Comparison of ENCODE assay signal across 27 mouse cellular contexts in genomic region chr7:143333040-143333439, GRCm38 (mm10).
DNase-seq lines count a peak whose midpoint lies in the region; ATAC-seq and TF ChIP-seq lines count a peak whose summit lies in the region.
"Had no signal": no experiment of that assay in that cellular context is flagged by ENCODE, and none has a peak within 500 bp of the region (broad histone marks: within the 10 kb centered on the region; RNA-seq: fewer than 3 reads in every experiment).

No protein-coding gene starts in this region.

- H3K4me3 ChIP-seq in intestine, embryonic 14.5 days (ENCODE audit: low read depth, low read length): no peak overlapping the region
- H3K4me3 ChIP-seq in intestine, postnatal 0 days (ENCODE audit: low read depth, low read length): no peak overlapping the region
- no peak overlapping the region for H3K4me3 ChIP-seq in lung, postnatal 0 days (ENCODE audit: low read depth, low read length)
- H3K4me3 ChIP-seq in embryonic facial prominence, embryonic 13.5 days: no peak overlapping the region
- no peak overlapping the region for H3K4me3 ChIP-seq in stomach, postnatal 0 days (ENCODE audit: low read depth, low read length)
- H3K4me3 ChIP-seq: forebrain, embryonic 13.5 days; gastrocnemius, adult 2 months; hindbrain, embryonic 13.5 days; limb, embryonic 12.5 days; liver, embryonic 12.5 days; midbrain, embryonic 15.5 days; myocyte; neural tube, embryonic 13.5 days had no signal

- 33% methylated on average over 8 of the region's 8 CpGs for WGBS in intestine, embryonic 14.5 days
- WGBS in intestine, postnatal 0 days: 41% methylated on average over 8 of the region's 8 CpGs
- 20% methylated on average over 8 of the region's 8 CpGs for WGBS in lung, postnatal 0 days
- WGBS in embryonic facial prominence, embryonic 13.5 days: 63% methylated on average over 8 of the region's 8 CpGs
- WGBS in stomach, postnatal 0 days: 32% methylated on average over 8 of the region's 8 CpGs

- H3K4me2 ChIP-seq in intestine, embryonic 14.5 days (ENCODE audit: low read length): no peak overlapping the region
- no peak overlapping the region for H3K4me2 ChIP-seq in intestine, postnatal 0 days (replicated peaks; ENCODE audit: low read depth)
- H3K4me2 ChIP-seq in lung, postnatal 0 days (replicated peaks; ENCODE audit: low read depth, low read length): no peak overlapping the region
- H3K4me2 ChIP-seq in embryonic facial prominence, embryonic 13.5 days: no peak overlapping the region
- no peak overlapping the region for H3K4me2 ChIP-seq in stomach, postnatal 0 days (replicated peaks; ENCODE audit: low read depth)
- H3K4me2 ChIP-seq: forebrain, embryonic 13.5 days; heart, embryonic 11.5 days; hindbrain, embryonic 13.5 days; limb, embryonic 12.5 days; liver, embryonic 12.5 days; midbrain, embryonic 15.5 days; neural tube, embryonic 13.5 days had no signal

- no peak overlapping the region for H3K9ac ChIP-seq in intestine, embryonic 14.5 days (ENCODE audit: low read length)
- H3K9ac ChIP-seq in intestine, postnatal 0 days (ENCODE audit: low read depth, low read length): no peak overlapping the region
- no peak overlapping the region for H3K9ac ChIP-seq in lung, postnatal 0 days (replicated peaks; ENCODE audit: low read depth)
- H3K9ac ChIP-seq in embryonic facial prominence, embryonic 13.5 days: no peak overlapping the region
- no peak overlapping the region for H3K9ac ChIP-seq in stomach, postnatal 0 days (ENCODE audit: low read length)
- H3K9ac ChIP-seq: forebrain, embryonic 13.5 days; hindbrain, embryonic 13.5 days; limb, embryonic 12.5 days; liver, embryonic 12.5 days; midbrain, embryonic 15.5 days; neural tube, embryonic 13.5 days had no signal

- no peaks in the 10 kb centered on the region; the same call in 1 of the 2 replicates for H3K9me3 ChIP-seq in intestine, embryonic 14.5 days (ENCODE audit: control insufficient read depth, low read length)
- no peaks in the 10 kb centered on the region for H3K9me3 ChIP-seq in intestine, postnatal 0 days (ENCODE audit: control insufficient read depth)
- no peaks in the 10 kb centered on the region for H3K9me3 ChIP-seq in lung, postnatal 0 days (ENCODE audit: low read length)
- H3K9me3 ChIP-seq in embryonic facial prominence, embryonic 13.5 days: no peaks in the 10 kb centered on the region
- no peaks in the 10 kb centered on the region for H3K9me3 ChIP-seq in stomach, postnatal 0 days (ENCODE audit: control insufficient read depth, low read length)
- H3K9me3 ChIP-seq: liver, embryonic 12.5 days; midbrain, embryonic 15.5 days had no signal

- H3K27me3 ChIP-seq in intestine, embryonic 14.5 days (replicated peaks; ENCODE audit: control insufficient read depth, insufficient read depth, low read length): no peaks in the 10 kb centered on the region
- H3K27me3 ChIP-seq in intestine, postnatal 0 days (replicated peaks; ENCODE audit: control insufficient read depth, insufficient read depth, low read length): no peaks in the 10 kb centered on the region
- H3K27me3 ChIP-seq in lung, postnatal 0 days (replicated peaks; ENCODE audit: insufficient read depth, low read length): no peaks in the 10 kb centered on the region
- H3K27me3 ChIP-seq in embryonic facial prominence, embryonic 13.5 days: no peaks in the 10 kb centered on the region
- H3K27me3 ChIP-seq in stomach, postnatal 0 days (ENCODE audit: control insufficient read depth, insufficient read depth, low read length): no peaks in the 10 kb centered on the region
- H3K27me3 ChIP-seq: midbrain, embryonic 15.5 days; neural tube, embryonic 13.5 days had no signal

- ATAC-seq in intestine, embryonic 14.5 days (replicated peaks; ENCODE audit: low FRiP score, low TSS enrichment, low read depth): no peak
- no peak for ATAC-seq in intestine, postnatal 0 days
- ATAC-seq in lung, postnatal 0 days: peak; percentile 53; the same call in 1 of the 2 replicates
- no peak for ATAC-seq in embryonic facial prominence, embryonic 13.5 days (ENCODE audit: insufficient number of reproducible peaks, insufficient read depth, low FRiP score, low TSS enrichment, low read depth)
- no peak for ATAC-seq in stomach, postnatal 0 days (ENCODE audit: low FRiP score, low TSS enrichment)
- ATAC-seq: forebrain, embryonic 13.5 days; liver, embryonic 12.5 days; midbrain, embryonic 15.5 days had no signal

- no peak for TF ChIP-seq EP300 in lung, postnatal 0 days (IDR thresholded peaks at IDR 0.05)
- no peak for TF ChIP-seq EP300 in stomach, postnatal 0 days (optimal IDR thresholded peaks at IDR 0.05)

- TF ChIP-seq CTCF in intestine, postnatal 0 days (IDR thresholded peaks at IDR 0.05; ENCODE audit: low read depth): no peak
- TF ChIP-seq CTCF in lung, postnatal 0 days (IDR thresholded peaks at IDR 0.05): no peak
- no peak for TF ChIP-seq CTCF in stomach, postnatal 0 days (IDR thresholded peaks at IDR 0.05; ENCODE audit: low read depth)

- H3K4me1 ChIP-seq in intestine, embryonic 14.5 days (replicated peaks; ENCODE audit: control insufficient read depth, insufficient read depth, low read length): peaks cover 15% of the 10 kb centered on the region
- H3K4me1 ChIP-seq in intestine, postnatal 0 days (replicated peaks; ENCODE audit: control insufficient read depth, insufficient read depth, low read length): no peaks in the 10 kb centered on the region
- H3K4me1 ChIP-seq in lung, postnatal 0 days (ENCODE audit: insufficient read depth, low read depth, low read length): peaks cover 10% of the 10 kb centered on the region; the same call in 1 of the 2 replicates
- peaks cover 21% of the 10 kb centered on the region for H3K4me1 ChIP-seq in embryonic facial prominence, embryonic 13.5 days
- H3K4me1 ChIP-seq in stomach, postnatal 0 days (replicated peaks; ENCODE audit: control insufficient read depth, insufficient read depth): no peaks in the 10 kb centered on the region; the same call in 1 of the 2 replicates
- H3K4me1 ChIP-seq: midbrain, embryonic 15.5 days had no signal

- H3K27ac ChIP-seq in intestine, embryonic 14.5 days (ENCODE audit: low read depth): peak overlapping the region; percentile 11; the same call in 1 of the 2 replicates
- no peak overlapping the region for H3K27ac ChIP-seq in intestine, postnatal 0 days (ENCODE audit: low read depth, low read length)
- no peak overlapping the region for H3K27ac ChIP-seq in lung, postnatal 0 days (ENCODE audit: low read length)
- peak overlapping the region; percentile 5; the same call in 1 of the 2 replicates for H3K27ac ChIP-seq in embryonic facial prominence, embryonic 13.5 days
- H3K27ac ChIP-seq in stomach, postnatal 0 days (replicated peaks): no peak overlapping the region
- H3K27ac ChIP-seq: forebrain, embryonic 13.5 days; gastrocnemius, adult 2 months; hindbrain, embryonic 13.5 days; limb, embryonic 12.5 days; liver, embryonic 12.5 days; midbrain, embryonic 15.5 days; neural tube, embryonic 13.5 days had no signal

- DNase-seq in intestine, embryonic 14.5 days (ENCODE audit: low spot score): no peak
- DNase-seq in lung, postnatal 0 days (ENCODE audit: low spot score): no peak
- DNase-seq in lung, postnatal 36 days: no peak
- peak; percentile 37 for DNase-seq in stomach, postnatal 0 days (ENCODE audit: low spot score)
- no peak for DNase-seq in urinary bladder, postnatal 4 days (ENCODE audit: low spot score in 2 of 2)
- DNase-seq: adrenal gland, postnatal 36 days; cerebellum, adult 11 months; cerebellum, postnatal 10 days; gastrocnemius, adult 2 months; heart, postnatal 10 days; kidney, adult 2 months; kidney, postnatal 36 days; layer of hippocampus, postnatal 36 days; lung, postnatal 4 days; retina, postnatal 1 day; right cerebral cortex, postnatal 25 days; spleen, adult 18-20 months had no signal

- H3K36me3 ChIP-seq in intestine, embryonic 14.5 days (ENCODE audit: control insufficient read depth, insufficient read depth, low read length): no peaks in the 10 kb centered on the region
- no peaks in the 10 kb centered on the region for H3K36me3 ChIP-seq in intestine, postnatal 0 days (ENCODE audit: control insufficient read depth, insufficient read depth)
- H3K36me3 ChIP-seq in lung, postnatal 0 days (ENCODE audit: insufficient read depth, low read length): no peaks in the 10 kb centered on the region
- H3K36me3 ChIP-seq in embryonic facial prominence, embryonic 13.5 days: no peaks in the 10 kb centered on the region
- H3K36me3 ChIP-seq in stomach, postnatal 0 days (ENCODE audit: control insufficient read depth, insufficient read depth, low read length): no peaks in the 10 kb centered on the region
- H3K36me3 ChIP-seq: hindbrain, embryonic 13.5 days; limb, embryonic 12.5 days; liver, embryonic 12.5 days; midbrain, embryonic 15.5 days; neural tube, embryonic 13.5 days had no signal

Comparison
In these comparisons a context has a peak if more than half of its experiments do, and no peak if none do; other contexts are left out.
1. H3K27ac ChIP-seq: peak in intestine, embryonic 14.5 days (single experiment) and embryonic facial prominence, embryonic 13.5 days (single experiment); none in intestine, postnatal 0 days (single experiment), lung, postnatal 0 days (single experiment) and stomach, postnatal 0 days (single experiment).